Comparison of ENCODE assay signal across 18 mouse cellular contexts in the genomic region with DNA sequence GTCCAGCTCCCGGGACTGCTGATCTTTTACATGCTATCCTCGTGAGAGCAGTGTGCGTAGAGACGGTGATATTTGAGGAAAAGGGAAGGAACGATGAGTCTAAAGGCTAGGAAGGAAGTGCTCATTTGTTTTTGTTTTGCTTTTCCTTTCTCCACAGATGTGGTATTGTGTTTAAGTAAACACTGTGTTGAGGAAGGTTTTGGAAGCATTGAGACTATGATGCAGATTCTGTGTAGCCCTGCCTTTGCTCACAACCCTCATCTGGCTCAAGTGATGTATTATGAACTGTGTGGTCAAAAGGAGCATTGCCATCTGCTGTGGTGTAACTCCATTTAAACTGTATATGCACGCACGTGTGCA. TPM values are rescaled to one million over a fixed set of nuclear protein-coding genes. Genes with fewer than 3 reads are reported as not detected.
DNase-seq lines count a peak whose midpoint lies in the region; ATAC-seq and TF ChIP-seq lines count a peak whose summit lies in the region.
"Had no signal": no experiment of that assay in that cellular context is flagged by ENCODE, and none has a peak within 500 bp of the region (broad histone marks: within the 10 kb centered on the region; RNA-seq: fewer than 3 reads in every experiment).

No protein-coding gene starts in this region.

- no peak overlapping the region for H3K4me2 ChIP-seq in heart, postnatal 0 days (ENCODE audit: low read depth, low read length)
- no peak overlapping the region for H3K4me2 ChIP-seq in liver, embryonic 12.5 days
- H3K4me2 ChIP-seq in liver, embryonic 11.5 days: no peak overlapping the region
- no peak overlapping the region for H3K4me2 ChIP-seq in liver, postnatal 0 days (ENCODE audit: low read depth, low read length)

- no peak overlapping the region for H3K4me3 ChIP-seq in heart, postnatal 0 days (ENCODE audit: low read depth, low read length)
- H3K4me3 ChIP-seq in heart, embryonic 10.5 days: no peak overlapping the region
- H3K4me3 ChIP-seq in liver, embryonic 12.5 days: no peak overlapping the region
- no peak overlapping the region for H3K4me3 ChIP-seq in liver, embryonic 11.5 days (ENCODE audit: low read depth, low read length)
- H3K4me3 ChIP-seq in brown adipose tissue, adult 24 weeks (ENCODE audit: insufficient read depth, low read depth, low read length): no peak overlapping the region
- no peak overlapping the region for H3K4me3 ChIP-seq in liver, postnatal 0 days (ENCODE audit: low read depth, low read length)
- H3K4me3 ChIP-seq in thymus, adult 2 months (ENCODE audit: control insufficient read depth, insufficient read depth, low read length): no peak overlapping the region

- TF ChIP-seq EP300 in heart, postnatal 0 days (IDR thresholded peaks at IDR 0.05; ENCODE audit: low read depth): 0 out of 2 replicates have a peak, but pooled peaks have one; percentile 41
- TF ChIP-seq EP300 in liver, postnatal 0 days (IDR thresholded peaks at IDR 0.05; ENCODE audit: low read depth): no peak

- 0 out of 2 replicates have a peak, but pooled peaks cover 6% of the 10 kb centered on the region for H3K4me1 ChIP-seq in heart, postnatal 0 days (ENCODE audit: control insufficient read depth, insufficient read depth)
- no peaks in the 10 kb centered on the region for H3K4me1 ChIP-seq in heart, embryonic 10.5 days
- H3K4me1 ChIP-seq in liver, embryonic 12.5 days: peaks cover 32% of the 10 kb centered on the region
- peaks cover 17% of the 10 kb centered on the region for H3K4me1 ChIP-seq in liver, embryonic 11.5 days (replicated peaks; ENCODE audit: control insufficient read depth, insufficient read depth, low read length)
- peaks cover 11% of the 10 kb centered on the region for H3K4me1 ChIP-seq in brown adipose tissue, adult 24 weeks (ENCODE audit: control insufficient read depth, insufficient read depth, insufficient read length, low read length)
- H3K4me1 ChIP-seq in liver, postnatal 0 days (ENCODE audit: insufficient read depth): 0 out of 2 replicates have a peak, but pooled peaks cover 2% of the 10 kb centered on the region
- no peaks in the 10 kb centered on the region for H3K4me1 ChIP-seq in thymus, adult 2 months (replicated peaks; ENCODE audit: control insufficient read depth, insufficient read depth, low read length)

- 57% methylated on average over 7 of the region's 7 CpGs for WGBS in heart, postnatal 0 days
- 74% methylated on average over 7 of the region's 7 CpGs for WGBS in heart, embryonic 10.5 days
- WGBS in liver, embryonic 12.5 days (ENCODE audit: insufficient replicate concordance): 49% methylated on average over 7 of the region's 7 CpGs
- 66% methylated on average over 7 of the region's 7 CpGs for WGBS in liver, embryonic 11.5 days
- WGBS in liver, postnatal 0 days (ENCODE audit: insufficient replicate concordance): 54% methylated on average over 7 of the region's 7 CpGs
- 81% methylated on average over 7 of the region's 7 CpGs for WGBS in thymus, adult 2 months

- H3K27ac ChIP-seq in heart, postnatal 0 days (ENCODE audit: low read depth): peak overlapping the region; percentile 65
- H3K27ac ChIP-seq in heart, embryonic 10.5 days: no peak overlapping the region
- 0 out of 2 replicates have a peak overlapping the region, but pooled peaks have one; percentile 16 for H3K27ac ChIP-seq in liver, embryonic 12.5 days
- no peak overlapping the region for H3K27ac ChIP-seq in liver, embryonic 11.5 days (ENCODE audit: low read depth, low read length)
- peak overlapping the region; percentile 60 for H3K27ac ChIP-seq in brown adipose tissue, adult 24 weeks (replicated peaks; ENCODE audit: low read depth, low read length)
- peak overlapping the region; percentile 55; the same call in 1 of the 2 replicates for H3K27ac ChIP-seq in liver, postnatal 0 days (ENCODE audit: low read depth)
- no peak overlapping the region for H3K27ac ChIP-seq in thymus, adult 2 months (ENCODE audit: control insufficient read depth, insufficient read depth, low read length)

- no peaks in the 10 kb centered on the region for H3K27me3 ChIP-seq in heart, postnatal 0 days (ENCODE audit: control insufficient read depth, insufficient read depth, low read length)
- no peaks in the 10 kb centered on the region for H3K27me3 ChIP-seq in heart, embryonic 10.5 days (ENCODE audit: insufficient read depth, poor library complexity, severe bottlenecking)
- no peaks in the 10 kb centered on the region; the same call in 1 of the 2 replicates for H3K27me3 ChIP-seq in liver, embryonic 12.5 days (replicated peaks)
- H3K27me3 ChIP-seq in liver, embryonic 11.5 days (replicated peaks; ENCODE audit: control insufficient read depth, insufficient read depth, low read length): no peaks in the 10 kb centered on the region
- no peaks in the 10 kb centered on the region for H3K27me3 ChIP-seq in liver, postnatal 0 days (ENCODE audit: insufficient read depth, low read length)
- H3K27me3 ChIP-seq in thymus, adult 2 months (ENCODE audit: control insufficient read depth, insufficient read depth, low read length): no peaks in the 10 kb centered on the region

- no peak for TF ChIP-seq CTCF in heart, postnatal 0 days (IDR thresholded peaks at IDR 0.05; ENCODE audit: low read depth)
- no peak for TF ChIP-seq CTCF in liver, postnatal 0 days (IDR thresholded peaks at IDR 0.05; ENCODE audit: low read depth)
- no peak for TF ChIP-seq CTCF in thymus, adult 2 months (IDR thresholded peaks at IDR 0.05; ENCODE audit: borderline replicate concordance, control insufficient read depth, extremely low read depth, insufficient read depth, low read length, poor library complexity)

- H3K9me3 ChIP-seq in heart, postnatal 0 days (replicated peaks; ENCODE audit: control insufficient read depth, low read length): no peaks in the 10 kb centered on the region
- no peaks in the 10 kb centered on the region for H3K9me3 ChIP-seq in heart, embryonic 10.5 days
- H3K9me3 ChIP-seq in liver, embryonic 12.5 days (replicated peaks): no peaks in the 10 kb centered on the region
- H3K9me3 ChIP-seq in liver, embryonic 11.5 days (ENCODE audit: control insufficient read depth, low read length): no peaks in the 10 kb centered on the region
- no peaks in the 10 kb centered on the region for H3K9me3 ChIP-seq in liver, postnatal 0 days (ENCODE audit: low read length)
- H3K9me3 ChIP-seq: G1E had no signal

- no peak for ATAC-seq in heart, postnatal 0 days (ENCODE audit: insufficient read depth, low read depth)
- ATAC-seq in liver, embryonic 12.5 days: no peak
- ATAC-seq in liver, embryonic 11.5 days (replicated peaks; ENCODE audit: low FRiP score): no peak
- ATAC-seq in liver, postnatal 0 days: peak; percentile 13; the same call in 1 of the 2 replicates

- TF ChIP-seq POLR2A in thymus, adult 2 months (IDR thresholded peaks at IDR 0.05; ENCODE audit: control insufficient read depth, extremely low read depth, insufficient read depth, low read length, poor library complexity): no peak

- no peaks in the 10 kb centered on the region for H3K36me3 ChIP-seq in heart, postnatal 0 days (replicated peaks; ENCODE audit: control insufficient read depth, insufficient read depth, low read length)
- H3K36me3 ChIP-seq in heart, embryonic 10.5 days: no peaks in the 10 kb centered on the region
- H3K36me3 ChIP-seq in liver, embryonic 12.5 days: no peaks in the 10 kb centered on the region
- no peaks in the 10 kb centered on the region for H3K36me3 ChIP-seq in liver, embryonic 11.5 days (ENCODE audit: control insufficient read depth, insufficient read depth, low read length)
- no peaks in the 10 kb centered on the region for H3K36me3 ChIP-seq in liver, postnatal 0 days (replicated peaks; ENCODE audit: insufficient read depth, low read length)
- H3K36me3 ChIP-seq in thymus, adult 2 months (ENCODE audit: control insufficient read depth, insufficient read depth, low read length): no peaks in the 10 kb centered on the region
- H3K36me3 ChIP-seq: G1E had no signal

- DNase-seq in heart, postnatal 0 days (ENCODE audit: low spot score): no peak
- no peak for DNase-seq in heart, embryonic 10.5 days (ENCODE audit: low spot score)
- DNase-seq in liver, embryonic 11.5 days (ENCODE audit: low spot score): no peak
- DNase-seq in liver, postnatal 0 days: no peak
- DNase-seq in thymus, adult 2 months: no peak
- DNase-seq in cerebellum, postnatal 4 days (ENCODE audit: low spot score in 2 of 2): no peak
- DNase-seq: adrenal gland, postnatal 14 days; cerebellum, adult 9-11 months; embryo, embryonic 11 days; forebrain, postnatal 0 days; gastrocnemius, postnatal 14 days; kidney, postnatal 25 days; right cerebral cortex, adult 18-20 months; spleen, adult 18-20 months; thymus, postnatal 36 days had no signal

- H3K9ac ChIP-seq in heart, postnatal 0 days (replicated peaks; ENCODE audit: low read depth, low read length): no peak overlapping the region
- H3K9ac ChIP-seq in liver, embryonic 12.5 days: no peak overlapping the region
- no peak overlapping the region for H3K9ac ChIP-seq in liver, embryonic 11.5 days (ENCODE audit: low read depth, low read length)
- no peak overlapping the region for H3K9ac ChIP-seq in liver, postnatal 0 days (replicated peaks)
- H3K9ac ChIP-seq: forebrain, postnatal 0 days had no signal

RNA-seq across cellular contexts. Expression of a gene that starts 24.0 kb away (rescaled TPM):
- total RNA-seq in heart, postnatal 0 days (2014; rRNA removed; ENCODE audit: low replicate concordance): 12.2 and 12.7 TPM in 2 replicates
- 2.4 and 2.6 TPM in 2 replicates for polyA plus RNA-seq in heart, postnatal 0 days (2015; fragmentation: Nextera tagmentation; extraction: Ambion mirVana)
- polyA plus RNA-seq in heart, embryonic 10.5 days (2016; fragmentation: Nextera tagmentation; extraction: Ambion mirVana): 1.7 and 2.3 TPM in 2 replicates
- polyA plus RNA-seq in liver, embryonic 12.5 days (2016; fragmentation: Nextera tagmentation; extraction: Ambion mirVana): 1.4 and 1.7 TPM in 2 replicates
- 3.0 and 3.5 TPM in 2 replicates for polyA plus RNA-seq in liver, embryonic 11.5 days (2014; fragmentation: Nextera tagmentation; extraction: Ambion mirVana)
- 2.3 and 3.9 TPM in 2 replicates for polyA plus RNA-seq in brown adipose tissue, adult 24 weeks (2012; ENCODE audit: insufficient read depth, insufficient read length, missing spikeins)
- polyA plus RNA-seq in liver, postnatal 0 days (2015; fragmentation: Nextera tagmentation; extraction: Ambion mirVana): 1.2 and 1.3 TPM in 2 replicates
- 2.8 and 3.0 TPM in 2 replicates for polyA plus RNA-seq in thymus, adult 2 months (2012; rRNA removed)

RNA-seq across cellular contexts. Expression of a gene that starts 43.6 kb away (rescaled TPM):
- total RNA-seq in heart, postnatal 0 days (2014; rRNA removed; ENCODE audit: low replicate concordance): 28.3 and 28.5 TPM in 2 replicates
- polyA plus RNA-seq in heart, postnatal 0 days (2015; fragmentation: Nextera tagmentation; extraction: Ambion mirVana): 18.0 and 22.0 TPM in 2 replicates
- 21.0 and 21.3 TPM in 2 replicates for polyA plus RNA-seq in heart, embryonic 10.5 days (2016; fragmentation: Nextera tagmentation; extraction: Ambion mirVana)
- 16.0 and 18.0 TPM in 2 replicates for polyA plus RNA-seq in liver, embryonic 12.5 days (2016; fragmentation: Nextera tagmentation; extraction: Ambion mirVana)
- 17.2 and 24.2 TPM in 2 replicates for polyA plus RNA-seq in liver, embryonic 11.5 days (2014; fragmentation: Nextera tagmentation; extraction: Ambion mirVana)
- 13.8 and 22.7 TPM in 2 replicates for polyA plus RNA-seq in brown adipose tissue, adult 24 weeks (2012; ENCODE audit: insufficient read depth, insufficient read length, missing spikeins)
- 9.6 and 10.0 TPM in 2 replicates for polyA plus RNA-seq in liver, postnatal 0 days (2015; fragmentation: Nextera tagmentation; extraction: Ambion mirVana)
- polyA plus RNA-seq in thymus, adult 2 months (2012; rRNA removed): 12.2 and 12.8 TPM in 2 replicates

RNA-seq across cellular contexts. Expression of a gene that starts 43.7 kb away (rescaled TPM):
- 22.2 and 34.9 TPM in 2 replicates for total RNA-seq in heart, postnatal 0 days (2014; rRNA removed; ENCODE audit: low replicate concordance)
- polyA plus RNA-seq in heart, postnatal 0 days (2015; fragmentation: Nextera tagmentation; extraction: Ambion mirVana): 14.6 and 18.3 TPM in 2 replicates
- polyA plus RNA-seq in heart, embryonic 10.5 days (2016; fragmentation: Nextera tagmentation; extraction: Ambion mirVana): 27.4 and 28.5 TPM in 2 replicates
- 21.7 and 21.8 TPM in 2 replicates for polyA plus RNA-seq in liver, embryonic 12.5 days (2016; fragmentation: Nextera tagmentation; extraction: Ambion mirVana)
- polyA plus RNA-seq in liver, embryonic 11.5 days (2014; fragmentation: Nextera tagmentation; extraction: Ambion mirVana): 30.6 and 31.2 TPM in 2 replicates
- 10.9 and 12.2 TPM in 2 replicates for polyA plus RNA-seq in brown adipose tissue, adult 24 weeks (2012; ENCODE audit: insufficient read depth, insufficient read length, missing spikeins)
- polyA plus RNA-seq in liver, postnatal 0 days (2015; fragmentation: Nextera tagmentation; extraction: Ambion mirVana): 7.9 and 9.0 TPM in 2 replicates
- 4.1 and 4.7 TPM in 2 replicates for polyA plus RNA-seq in thymus, adult 2 months (2012; rRNA removed)

Comparison
In these comparisons a context has a peak if more than half of its experiments do, and no peak if none do; other contexts are left out.
1. H3K27ac ChIP-seq: peak in heart, postnatal 0 days (single experiment), liver, embryonic 12.5 days (single experiment), brown adipose tissue, adult 24 weeks (single experiment) and liver, postnatal 0 days (single experiment); none in heart, embryonic 10.5 days (single experiment), liver, embryonic 11.5 days (single experiment) and thymus, adult 2 months (single experiment).